Mouse (Mus musculus) right cerebral cortex, postnatal 10 days (tissue): ENCODE data around the gene Gabbr2.

ENCODE experiments used
- DNase-seq, 2 experiments: peaks; one replicate each; pipeline ENCODE4 v3.0.0; 2021; ENCODE audit warnings: low spot score in 2 of 2

Gene Gabbr2

DNA sequence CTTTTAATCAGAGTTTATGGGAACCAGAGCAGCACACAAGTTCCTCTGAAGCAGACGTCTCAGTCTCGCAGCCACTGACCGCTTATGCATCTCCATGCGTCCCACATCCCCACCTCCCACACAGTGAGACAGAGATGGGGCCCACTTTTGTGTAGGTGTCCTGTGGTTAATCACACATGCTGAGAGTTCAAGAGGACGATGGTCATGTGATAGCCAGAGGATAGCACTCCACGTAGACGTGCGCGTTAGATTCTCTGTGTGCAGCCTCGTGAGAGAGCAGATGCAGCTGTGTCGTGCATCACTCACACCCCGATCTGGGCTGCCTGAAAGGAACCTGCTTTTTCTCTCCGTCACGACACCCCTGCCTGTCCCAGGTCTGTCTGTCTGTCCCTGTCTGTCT is 167.9 kb downstream of the Gabbr2 start:
- DNase-seq: no peak

GRCm38 (mm10) chr4:46821709-46822108 is 170.0 kb downstream of the Gabbr2 start:
- no peak for DNase-seq

- peak in 1 of 2 experiments; percentile 65 for DNase-seq
Observed at GRCm38 (mm10) chr4:46814954-46815353, 176.7 kb downstream of the Gabbr2 start.

- DNase-seq: no peak
Observed at GRCm38 (mm10) chr4:46814236-46814635, 177.4 kb downstream of the Gabbr2 start.

DNA sequence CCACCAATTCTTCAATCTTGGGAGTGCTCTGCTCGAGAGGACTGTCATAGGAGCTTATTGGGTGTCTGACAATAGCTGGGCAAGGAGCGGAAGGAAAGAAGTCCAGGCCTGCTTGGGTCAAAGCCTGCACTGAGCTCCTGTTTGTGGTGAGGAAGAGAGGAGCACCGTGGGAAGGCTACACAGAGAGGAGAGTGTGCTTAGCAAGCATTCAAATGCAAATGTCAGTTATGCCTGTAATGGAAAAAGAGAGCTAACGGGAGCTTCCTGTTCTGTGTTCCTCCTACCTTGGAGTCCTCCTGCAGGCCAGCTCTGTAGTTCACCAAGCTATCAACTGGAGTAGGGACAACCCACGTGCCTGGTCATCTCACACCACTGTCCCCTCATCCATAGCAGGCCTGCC is 180.5 kb downstream of the Gabbr2 start:
- no peak for DNase-seq

DNA sequence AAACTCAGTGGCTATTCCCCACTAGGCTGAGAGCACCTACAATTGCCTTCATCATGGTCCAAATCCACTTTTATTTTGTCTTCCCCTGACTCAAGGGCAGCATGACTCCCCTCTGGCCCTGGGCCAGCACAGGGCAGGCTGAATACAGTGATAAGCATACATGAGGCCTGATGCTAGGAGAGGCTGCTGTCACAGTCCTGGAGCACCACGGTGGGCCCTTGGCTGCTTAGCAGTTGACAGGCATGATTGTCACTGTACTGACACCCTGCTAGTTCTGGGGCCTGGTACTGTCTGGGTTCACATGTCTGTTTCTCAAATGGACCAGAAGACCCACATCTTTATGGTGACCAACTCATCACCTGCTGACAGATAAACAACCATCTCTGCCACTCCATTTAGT is 184.8 kb downstream of the Gabbr2 start:
- DNase-seq: no peak

- peak; percentile 82 to 92 for DNase-seq
Observed at GRCm38 (mm10) chr4:46805910-46806309, 185.8 kb downstream of the Gabbr2 start.

DNA sequence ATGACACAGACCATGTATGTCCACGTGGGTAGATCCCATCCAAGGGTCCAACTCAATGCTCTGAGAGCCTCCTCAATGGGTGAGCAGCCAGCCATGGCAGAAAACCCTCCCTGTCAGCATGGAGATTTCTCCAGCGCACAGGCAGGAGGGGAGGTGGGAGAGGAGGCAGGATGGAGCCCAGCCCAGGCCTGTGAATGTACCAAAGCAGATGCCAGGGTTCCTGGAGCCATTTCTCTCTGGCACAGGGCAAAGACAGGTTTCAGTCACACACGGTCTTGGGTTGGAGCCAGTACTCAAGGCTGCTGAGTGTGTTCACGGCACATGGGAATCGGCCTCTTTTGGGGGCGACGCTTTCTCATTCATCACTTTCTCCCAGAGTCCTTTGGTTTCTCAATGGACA is 189.3 kb downstream of the Gabbr2 start:
- DNase-seq: peak in 1 of 2 experiments; percentile 56

DNA sequence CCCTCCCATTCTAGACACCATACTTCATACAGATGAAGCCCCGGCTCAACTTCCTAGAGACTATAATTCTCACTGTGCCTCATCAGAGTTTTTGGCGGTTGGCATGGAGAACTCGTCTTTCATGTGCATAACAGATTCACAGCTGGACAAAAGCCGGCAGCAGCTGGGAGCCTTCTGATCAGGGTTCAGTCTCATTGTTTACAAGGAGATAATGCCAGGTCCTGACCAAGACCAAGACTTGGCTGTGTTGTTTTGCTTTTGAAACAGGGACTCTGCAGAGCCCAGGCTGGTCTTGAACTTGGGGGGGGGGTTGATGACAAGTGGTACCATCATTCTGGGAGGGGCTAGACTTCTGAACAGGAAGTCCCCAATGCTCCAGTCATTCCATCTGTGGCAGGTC is 191.8 kb downstream of the Gabbr2 start:
- DNase-seq: no peak

DNA sequence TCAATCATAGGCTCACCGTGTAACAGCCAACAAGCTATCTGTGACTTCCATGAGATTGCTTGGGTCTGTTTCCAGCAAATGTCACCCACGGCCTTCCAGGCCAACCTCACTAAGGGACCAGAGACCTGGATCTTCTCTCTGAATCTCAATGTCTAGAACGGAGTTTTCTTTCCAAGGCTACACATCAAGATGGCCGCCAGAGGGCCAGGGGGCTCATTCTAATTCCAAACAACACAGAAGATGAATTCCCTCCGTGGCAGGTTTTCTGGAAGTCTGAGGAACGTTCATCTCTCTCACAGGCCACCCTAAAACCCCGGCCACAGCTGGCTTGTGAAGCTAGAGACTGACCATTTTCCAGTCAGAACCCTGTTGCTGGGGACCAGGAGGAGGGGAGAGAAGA is 196.0 kb downstream of the Gabbr2 start:
- DNase-seq: no peak

- DNase-seq: peak; percentile 70 to 86
Observed at GRCm38 (mm10) chr4:46794583-46794982, 197.1 kb downstream of the Gabbr2 start.

- peak; percentile 82 to 93 for DNase-seq
Observed at GRCm38 (mm10) chr4:46792280-46793026, 199.2 kb downstream of the Gabbr2 start.

GRCm38 (mm10) chr4:46791268-46791951 is 200.3 kb downstream of the Gabbr2 start:
- DNase-seq: no peak

GRCm38 (mm10) chr4:46790609-46791267 is 200.9 kb downstream of the Gabbr2 start:
- no peak for DNase-seq

GRCm38 (mm10) chr4:46784430-46785049 is 207.1 kb downstream of the Gabbr2 start:
- no peak for DNase-seq

DNA sequence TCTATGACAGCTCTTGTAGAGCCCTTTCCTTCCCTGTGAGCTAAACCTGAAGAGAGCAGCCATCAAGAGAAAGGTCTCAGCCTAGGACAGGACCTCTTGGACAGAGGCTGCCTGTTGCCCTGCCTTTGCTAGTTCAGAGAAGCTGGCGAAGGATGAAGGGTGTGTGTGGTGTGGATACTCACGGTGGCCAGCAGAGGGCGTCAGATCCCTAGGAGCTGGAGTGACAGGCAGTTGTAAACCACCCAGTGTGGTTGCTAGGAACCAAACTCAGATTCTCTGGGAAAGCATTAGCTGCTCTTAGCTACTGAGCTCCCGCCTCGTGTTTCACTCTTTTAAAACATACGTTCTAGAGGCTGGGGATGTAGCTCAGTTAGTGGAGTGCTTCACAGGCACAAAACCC is 210.6 kb downstream of the Gabbr2 start:
- DNase-seq: no peak

GRCm38 (mm10) chr4:46775959-46776358 is 215.7 kb downstream of the Gabbr2 start:
- no peak for DNase-seq

DNA sequence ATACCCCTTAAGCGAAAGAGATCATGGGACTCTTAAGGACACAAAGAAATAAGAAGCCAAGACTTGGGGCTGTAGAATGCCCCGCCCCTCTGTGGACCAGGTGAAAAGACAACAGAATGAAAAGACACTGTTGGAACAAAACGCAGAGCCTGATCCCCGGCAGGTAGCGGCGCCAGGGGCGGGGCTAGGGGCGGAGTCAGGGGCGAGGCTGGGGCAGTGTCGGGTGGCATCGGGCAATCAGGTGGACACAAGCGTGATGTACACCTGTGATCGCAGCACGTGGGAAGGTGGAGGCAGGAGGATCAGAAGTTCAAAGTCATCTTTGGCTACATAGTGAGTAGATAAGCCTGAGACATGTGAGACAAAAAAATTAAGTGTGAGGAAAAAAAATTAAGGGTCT is 217.0 kb downstream of the Gabbr2 start:
- DNase-seq: no peak

GRCm38 (mm10) chr4:46773243-46773642 is 218.4 kb downstream of the Gabbr2 start:
- DNase-seq: no peak

- DNase-seq: no peak
Observed at GRCm38 (mm10) chr4:46772591-46772990, 219.1 kb downstream of the Gabbr2 start.

DNA sequence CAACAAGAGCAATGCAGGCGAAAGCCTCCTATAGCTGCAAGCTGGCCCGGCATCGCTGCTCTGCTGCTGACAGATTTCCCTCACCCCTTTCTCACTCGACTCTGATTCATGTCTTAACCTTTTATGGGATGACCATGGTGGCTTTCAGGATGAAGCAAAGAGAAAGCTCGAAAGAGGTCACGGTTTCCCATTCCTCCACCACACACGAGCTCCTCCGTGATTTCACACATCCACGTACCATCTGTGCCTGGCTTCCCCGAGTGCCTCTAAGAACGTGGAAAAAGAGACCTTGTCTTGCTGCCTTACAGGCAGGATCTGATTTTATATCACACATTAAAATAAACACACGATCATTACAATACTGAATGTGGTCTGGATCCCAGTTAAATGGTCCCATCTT is 220.6 kb downstream of the Gabbr2 start:
- peak; percentile 62 to 77 for DNase-seq

DNA sequence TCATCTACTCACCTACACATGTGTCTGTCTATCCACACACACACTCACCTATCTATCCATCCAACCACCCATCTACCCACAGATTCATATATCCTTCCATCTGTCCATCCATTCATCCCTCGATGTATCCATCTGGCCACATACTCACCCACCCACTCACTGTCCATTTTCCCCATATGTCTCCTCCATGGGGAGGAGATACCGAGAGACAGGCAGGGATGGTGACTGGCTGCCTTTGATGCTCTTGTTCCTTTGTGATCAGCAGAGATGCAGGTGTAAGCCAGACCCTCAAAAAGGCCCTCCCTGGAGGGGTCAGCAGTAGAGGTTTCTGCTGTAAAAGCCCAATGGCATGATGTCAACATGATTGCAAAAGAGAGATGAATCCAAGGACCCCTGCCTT is 221.0 kb downstream of the Gabbr2 start:
- no peak for DNase-seq
